ENCODE assay signal across 32 mouse cellular contexts in the genomic region with DNA sequence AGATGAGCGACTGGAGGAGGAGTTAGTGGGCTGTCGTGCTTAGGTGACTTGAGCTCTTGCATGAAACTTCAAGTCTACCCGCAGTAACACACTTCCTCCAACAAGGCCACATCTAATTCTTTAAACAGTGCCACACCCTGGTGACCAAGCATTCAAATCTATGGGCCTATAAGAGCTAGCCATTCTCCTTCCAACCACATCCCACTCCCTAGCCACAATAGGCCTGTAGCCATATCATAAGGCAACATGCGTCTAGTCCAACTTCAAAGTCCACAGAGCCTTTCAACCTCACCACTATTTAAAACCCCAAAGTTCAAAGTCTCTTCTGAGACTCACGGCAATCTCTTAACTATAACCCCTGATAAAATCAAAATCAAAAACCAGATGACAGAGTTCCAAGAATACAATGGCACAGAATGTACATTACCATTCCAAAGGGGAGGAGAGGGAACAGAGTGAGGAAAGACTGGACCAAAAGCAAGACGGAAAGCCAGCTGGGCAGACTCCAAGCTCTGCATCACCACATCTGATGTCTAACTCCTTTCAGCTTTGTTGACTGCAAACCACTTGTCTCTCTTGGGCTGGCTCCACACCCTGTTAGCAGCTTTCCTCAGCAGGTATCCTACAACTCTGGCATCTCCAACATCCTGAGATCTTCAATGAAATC. TPM values are rescaled to one million over a fixed set of nuclear protein-coding genes. Genes with fewer than 3 reads are reported as not detected.
DNase-seq lines count a peak whose midpoint lies in the region; ATAC-seq and TF ChIP-seq lines count a peak whose summit lies in the region.
"Had no signal": no experiment of that assay in that cellular context is flagged by ENCODE, and none has a peak within 500 bp of the region (broad histone marks: within the 10 kb centered on the region; RNA-seq: fewer than 3 reads in every experiment).

No protein-coding gene starts in this region.

- peak; percentile 79 for ATAC-seq in intestine, embryonic 16.5 days
- ATAC-seq in stomach, embryonic 16.5 days (ENCODE audit: insufficient read depth, low FRiP score) = peak; percentile 87; the same call in 1 of the 2 replicates
- ATAC-seq: activated CD4-positive, CD25-positive, alpha-beta regulatory T cell, adult 4 months had no signal

- 66% methylated on average over 6 of the region's 6 CpGs for WGBS in intestine, embryonic 16.5 days
- WGBS in stomach, embryonic 16.5 days = 65% methylated on average over 6 of the region's 6 CpGs

- H3K4me1 ChIP-seq in intestine, embryonic 16.5 days (ENCODE audit: control insufficient read depth, insufficient read depth, low read length) = no peaks in the 10 kb centered on the region
- H3K4me1 ChIP-seq in stomach, embryonic 16.5 days (ENCODE audit: control insufficient read depth, insufficient read depth, low read length) = peaks cover 3% of the 10 kb centered on the region; the same call in 1 of the 2 replicates
- H3K4me1 ChIP-seq: embryonic facial prominence, embryonic 13.5 days; forebrain, embryonic 12.5 days; heart, embryonic 13.5 days; hindbrain, embryonic 12.5 days; liver, embryonic 15.5 days; neural tube, embryonic 13.5 days had no signal

- intact Hi-C loops in gastrocnemius, adult 2 months (cut with DNase I) = no loop called here
- intact Hi-C loops in gastrocnemius, postnatal 14 days (cut with DNase I; ENCODE audit: low total_unique reads) = no loop called here

- H3K4me3 ChIP-seq in gastrocnemius, adult 2 months = no peak overlapping the region
- H3K4me3 ChIP-seq in intestine, embryonic 16.5 days (ENCODE audit: low read length) = no peak overlapping the region
- H3K4me3 ChIP-seq in stomach, embryonic 16.5 days (replicated peaks; ENCODE audit: low read length) = no peak overlapping the region
- H3K4me3 ChIP-seq: embryonic facial prominence, embryonic 13.5 days; erythroblast, embryonic 14.5 days; forebrain, embryonic 12.5 days; heart, adult 2 months; heart, embryonic 13.5 days; hindbrain, embryonic 12.5 days; liver, embryonic 15.5 days; myocyte; neural tube, embryonic 13.5 days had no signal

- no peak overlapping the region for H3K4me2 ChIP-seq in intestine, embryonic 16.5 days (ENCODE audit: low read depth, low read length)
- H3K4me2 ChIP-seq in stomach, embryonic 16.5 days (ENCODE audit: low read depth, low read length) = no peak overlapping the region
- H3K4me2 ChIP-seq: embryonic facial prominence, embryonic 13.5 days; forebrain, embryonic 12.5 days; heart, embryonic 13.5 days; hindbrain, embryonic 12.5 days; liver, embryonic 15.5 days; neural tube, embryonic 13.5 days had no signal

- H3K27me3 ChIP-seq in intestine, embryonic 16.5 days (replicated peaks; ENCODE audit: control insufficient read depth, insufficient read depth, low read length) = no peaks in the 10 kb centered on the region
- no peaks in the 10 kb centered on the region for H3K27me3 ChIP-seq in stomach, embryonic 16.5 days (ENCODE audit: control insufficient read depth, insufficient read depth, low read length)
- H3K27me3 ChIP-seq: embryonic facial prominence, embryonic 13.5 days; forebrain, embryonic 12.5 days; heart, embryonic 13.5 days; hindbrain, embryonic 12.5 days; liver, embryonic 15.5 days; neural tube, embryonic 13.5 days had no signal

- TF ChIP-seq CTCF in gastrocnemius, adult 2 months (IDR thresholded peaks at IDR 0.05) = no peak

- DNase-seq in gastrocnemius, adult 2 months = peak; percentile 28
- DNase-seq in gastrocnemius, postnatal 14 days = no peak
- peak; percentile 4 for DNase-seq in adipocyte (ENCODE audit: low spot score)
- DNase-seq in kidney, postnatal 25 days = no peak
- no peak for DNase-seq in kidney, postnatal 36 days
- DNase-seq: adrenal gland, postnatal 14 days; B cell, adult 2 months; cerebellum, adult 9-11 months; embryo, embryonic 11 days; gastrocnemius, postnatal 25 days; heart, adult 2 months; heart, postnatal 14 days; kidney, adult 8-10 months; kidney, postnatal 10 days; lung, postnatal 4 days; midbrain, embryonic 14.5 days; right cerebral cortex, adult 18-20 months; right cerebral cortex, postnatal 4 days; thymus, postnatal 25 days had no signal

- H3K9me3 ChIP-seq in intestine, embryonic 16.5 days (ENCODE audit: control insufficient read depth, low read length) = no peaks in the 10 kb centered on the region
- no peaks in the 10 kb centered on the region for H3K9me3 ChIP-seq in stomach, embryonic 16.5 days (replicated peaks; ENCODE audit: control insufficient read depth, low read length)
- H3K9me3 ChIP-seq: embryonic facial prominence, embryonic 13.5 days; forebrain, embryonic 12.5 days; heart, embryonic 13.5 days; hindbrain, embryonic 12.5 days; liver, embryonic 15.5 days; neural tube, embryonic 13.5 days had no signal

- H3K36me3 ChIP-seq in intestine, embryonic 16.5 days (ENCODE audit: control insufficient read depth, insufficient read depth, low read length) = no peaks in the 10 kb centered on the region
- no peaks in the 10 kb centered on the region for H3K36me3 ChIP-seq in stomach, embryonic 16.5 days (ENCODE audit: control insufficient read depth, insufficient read depth, low read length)
- H3K36me3 ChIP-seq: embryonic facial prominence, embryonic 13.5 days; forebrain, embryonic 12.5 days; heart, embryonic 13.5 days; hindbrain, embryonic 12.5 days; liver, embryonic 15.5 days; neural tube, embryonic 13.5 days had no signal

- H3K9ac ChIP-seq in intestine, embryonic 16.5 days (ENCODE audit: low read depth, low read length) = no peak overlapping the region
- H3K9ac ChIP-seq in stomach, embryonic 16.5 days (ENCODE audit: low read length) = no peak overlapping the region
- H3K9ac ChIP-seq: embryonic facial prominence, embryonic 13.5 days; forebrain, embryonic 12.5 days; heart, embryonic 13.5 days; hindbrain, embryonic 12.5 days; liver, embryonic 15.5 days; neural tube, embryonic 13.5 days had no signal

- H3K27ac ChIP-seq in gastrocnemius, adult 2 months = no peak overlapping the region
- no peak overlapping the region for H3K27ac ChIP-seq in intestine, embryonic 16.5 days (ENCODE audit: low read length)
- no peak overlapping the region for H3K27ac ChIP-seq in stomach, embryonic 16.5 days (ENCODE audit: low read length)
- H3K27ac ChIP-seq: embryonic facial prominence, embryonic 13.5 days; forebrain, embryonic 12.5 days; heart, adult 2 months; heart, embryonic 13.5 days; hindbrain, embryonic 12.5 days; liver, embryonic 15.5 days; neural tube, embryonic 13.5 days had no signal

RNA-seq across cellular contexts. Expression of a gene that starts 13.1 kb away (rescaled TPM):
- not detected for total RNA-seq in gastrocnemius, adult 2 months (2021)
- total RNA-seq in gastrocnemius, postnatal 14 days (2021) = not detected
- 6.5 and 8.0 TPM in 2 replicates for polyA plus RNA-seq in intestine, embryonic 16.5 days (2015; fragmentation: Nextera tagmentation; extraction: Ambion mirVana)
- 60.5 and 99.1 TPM in 2 replicates for polyA plus RNA-seq in stomach, embryonic 16.5 days (2015; fragmentation: Nextera tagmentation; extraction: Ambion mirVana)
- total RNA-seq: adrenal gland, postnatal 14 days; gastrocnemius, postnatal 25 days; heart, adult 2 months; heart, postnatal 14 days; megakaryocyte-erythroid progenitor cell, adult 5-6 weeks; MEL had no signal
- polyA plus RNA-seq: activated CD4-positive, CD25-positive, alpha-beta regulatory T cell, adult 4 months; erythroblast, embryonic 14.5 days; heart, adult 2 months; myocyte had no signal

Comparison
In these comparisons a context has a peak if more than half of its experiments do, and no peak if none do; other contexts are left out.
1. DNase-seq: peak in gastrocnemius, adult 2 months (single experiment) and adipocyte (single experiment); none in gastrocnemius, postnatal 14 days (single experiment), kidney, postnatal 25 days (0 of 2) and kidney, postnatal 36 days (0 of 2).